Mouse (Mus musculus) intestine, postnatal 0 days (tissue): Measurements from ENCODE around the gene Crebl2. TPM values are rescaled to one million over a fixed set of nuclear protein-coding genes. Genes with fewer than 3 reads are reported as not detected.

ENCODE experiments used
- ATAC-seq: fragments of 200-750 bp; cut with Nextera tagmentation; 2 replicates; pipeline ENCODE4 v1.8.0; 2017; ENCODE audit warnings: mild to moderate bottlenecking, moderate TSS enrichment, moderate library complexity
- H3K27ac ChIP-seq: fragments of 300-500 bp; sonication (generic); 2 replicates; pipeline ENCODE4 v1.5.1; 2014; ENCODE audit warnings: mild to moderate bottlenecking, low read depth, low read length, moderate library complexity
- H3K27me3 ChIP-seq: fragments of 300-500 bp; sonication (generic); replicated peaks from 2 replicates; pipeline ENCODE4 v1.6.1; 2014; ENCODE audit warnings: low read length, mixed read lengths; ENCODE audit not compliant: control insufficient read depth, insufficient read depth
- H3K36me3 ChIP-seq: fragments of 300-500 bp; sonication (generic); 2 replicates; pipeline ENCODE4 v1.6.1; 2014; ENCODE audit warnings: mild to moderate bottlenecking, moderate library complexity; ENCODE audit not compliant: control insufficient read depth, insufficient read depth
- H3K4me1 ChIP-seq: fragments of 300-500 bp; sonication (generic); replicated peaks from 2 replicates; pipeline ENCODE4 v1.6.1; 2014; ENCODE audit warnings: antibody characterized with exemption, low read length, mixed read lengths; ENCODE audit not compliant: control insufficient read depth, insufficient read depth
- H3K4me2 ChIP-seq: fragments of 300-500 bp; sonication (generic); replicated peaks from 2 replicates; pipeline ENCODE4 v1.6.1; 2014; ENCODE audit warnings: low read depth, mild to moderate bottlenecking, moderate library complexity
- H3K4me3 ChIP-seq: fragments of 300-500 bp; sonication (generic); 2 replicates; pipeline ENCODE4 v1.5.1; 2014; ENCODE audit warnings: low read depth, low read length
- H3K9ac ChIP-seq: fragments of 300-500 bp; sonication (generic); 2 replicates; pipeline ENCODE4 v1.6.1; 2014; ENCODE audit warnings: mild to moderate bottlenecking, low read depth, low read length
- H3K9me3 ChIP-seq: fragments of 300-500 bp; sonication (generic); 2 replicates; pipeline ENCODE4 v1.6.1; 2016; ENCODE audit warnings: mixed run types; ENCODE audit not compliant: control insufficient read depth
- CTCF ChIP-seq: sonication (generic); IDR thresholded peaks from 2 replicates; pipeline ENCODE4 v1.5.1; 2016; ENCODE audit warnings: low read depth, mild to moderate bottlenecking, control low read depth, antibody characterized with exemption, moderate library complexity
- WGBS: fragments of 180-500 bp; shearing (Covaris S2); extraction: QIAGEN DNeasy Blood & Tissue Kit; methylation state at CpG from one replicate; pipeline ENCODE4 v1.1.7; 2014; 5-methylcytosine and 5-hydroxymethylcytosine counted together
- polyA plus RNA-seq: library from polyadenylated mRNA; unstranded; fragments of >200 nt; fragmentation: Nextera tagmentation; extraction: Ambion mirVana; gene quantifications from 2 replicates; pipeline ENCODE4 v1.2.1, GENCODE M21; 2015

The Crebl2 gene
- polyA plus RNA-seq, 1 experiment from 2014 or later: 4.9 TPM

GRCm38 (mm10) chr6:134838111-134838510 is 8.2 kb downstream of the Crebl2 start:
- no peak for ATAC-seq

DNA sequence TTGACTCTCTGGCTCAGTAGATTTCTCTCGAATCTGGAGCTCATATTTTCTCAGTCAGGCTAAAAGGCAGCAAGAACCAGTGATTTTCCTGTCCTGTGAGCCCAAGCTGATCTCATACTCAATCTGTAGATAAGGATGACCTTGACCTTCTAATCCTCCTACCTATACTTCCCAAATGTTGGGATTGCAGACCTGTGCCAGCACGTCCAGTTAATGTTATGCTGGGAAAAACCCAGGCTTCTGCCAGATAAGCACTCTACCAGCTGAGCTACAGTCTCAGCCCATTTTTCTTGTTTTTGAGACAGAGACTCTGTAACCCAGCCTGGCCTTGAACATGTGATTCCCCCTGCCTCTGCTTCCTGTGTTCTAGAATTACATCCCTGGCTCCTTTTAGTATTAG is 10.4 kb downstream of the Crebl2 start:
- TF ChIP-seq CTCF: no peak
- Histone ChIP-seq H3K36me3 (0 out of 2 replicates have a peak, but pooled peaks cover 6% of the 10 kb centered on the region), H3K27me3 (no peaks in the 10 kb centered on the region), H3K4me3 (no peak overlapping the region), H3K27ac (no peak overlapping the region), H3K4me2 (no peak overlapping the region), H3K9me3 (no peaks in the 10 kb centered on the region), H3K4me1 (no peaks in the 10 kb centered on the region), H3K9ac (no peak overlapping the region)
- WGBS: 74% methylated on average over 2 of the region's 2 CpGs
- ATAC-seq: no peak

More at GRCm38 (mm10) chr6:134838111-134838510, 8.2 kb downstream of the Crebl2 start:
- Histone ChIP-seq H3K4me2 (no peak overlapping the region), H3K9me3 (no peaks in the 10 kb centered on the region), H3K4me1 (no peaks in the 10 kb centered on the region), H3K27ac (no peak overlapping the region), H3K4me3 (no peak overlapping the region), H3K36me3 (0 out of 2 replicates have a peak, but pooled peaks cover 6% of the 10 kb centered on the region), H3K9ac (no peak overlapping the region), H3K27me3 (no peaks in the 10 kb centered on the region)
- WGBS: 91% methylated on average over 4 of the region's 4 CpGs
- TF ChIP-seq CTCF: no peak

- no peaks in the 10 kb centered on the region for H3K4me1 ChIP-seq
- 83% methylated on average over 4 of the region's 4 CpGs for WGBS
- no peak overlapping the region for H3K4me3 ChIP-seq
- no peak overlapping the region for H3K4me2 ChIP-seq
- no peak for ATAC-seq
- no peaks in the 10 kb centered on the region for H3K27me3 ChIP-seq
- peaks cover 17% of the 10 kb centered on the region; the same call in 1 of the 2 replicates for H3K36me3 ChIP-seq
- no peak overlapping the region for H3K9ac ChIP-seq
- no peak overlapping the region for H3K27ac ChIP-seq
- TF ChIP-seq CTCF: no peak
- no peaks in the 10 kb centered on the region for H3K9me3 ChIP-seq
Measured at GRCm38 (mm10) chr6:134845726-134846125, 15.8 kb downstream of the Crebl2 start.

GRCm38 (mm10) chr6:134846308-134846707 is 16.4 kb downstream of the Crebl2 start:
- H3K4me2 ChIP-seq: no peak overlapping the region
- 78% methylated on average over 6 of the region's 6 CpGs for WGBS
- no peak for TF ChIP-seq CTCF

DNA sequence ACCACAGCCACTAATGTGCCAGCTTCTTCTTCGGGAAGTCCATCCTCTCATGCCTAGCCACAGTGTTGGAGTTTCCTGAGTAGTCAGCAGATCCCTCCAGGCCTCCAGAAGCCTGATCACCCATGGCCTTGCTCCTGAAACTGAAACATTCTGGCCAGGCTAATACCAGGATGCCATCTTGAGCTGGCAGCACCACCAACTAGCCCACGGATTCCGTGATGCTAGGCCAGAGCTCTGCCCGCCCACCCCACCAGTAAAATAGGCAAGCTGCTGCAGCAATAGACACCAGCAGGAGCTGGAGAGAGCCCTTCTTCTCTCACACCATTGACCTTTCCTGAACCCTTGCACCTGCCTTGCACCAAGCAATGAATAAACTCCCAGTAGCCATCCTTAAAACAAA is 17.6 kb downstream of the Crebl2 start:
- no peak for TF ChIP-seq CTCF

More at GRCm38 (mm10) chr6:134846308-134846707, 16.4 kb downstream of the Crebl2 start:
- H3K36me3 ChIP-seq: peaks cover 23% of the 10 kb centered on the region; the same call in 1 of the 2 replicates
- no peak overlapping the region for H3K4me3 ChIP-seq
- no peak overlapping the region for H3K9ac ChIP-seq
- H3K4me1 ChIP-seq: no peaks in the 10 kb centered on the region
- H3K27ac ChIP-seq: no peak overlapping the region
- no peaks in the 10 kb centered on the region for H3K9me3 ChIP-seq
- ATAC-seq: no peak
- H3K27me3 ChIP-seq: no peaks in the 10 kb centered on the region

DNA sequence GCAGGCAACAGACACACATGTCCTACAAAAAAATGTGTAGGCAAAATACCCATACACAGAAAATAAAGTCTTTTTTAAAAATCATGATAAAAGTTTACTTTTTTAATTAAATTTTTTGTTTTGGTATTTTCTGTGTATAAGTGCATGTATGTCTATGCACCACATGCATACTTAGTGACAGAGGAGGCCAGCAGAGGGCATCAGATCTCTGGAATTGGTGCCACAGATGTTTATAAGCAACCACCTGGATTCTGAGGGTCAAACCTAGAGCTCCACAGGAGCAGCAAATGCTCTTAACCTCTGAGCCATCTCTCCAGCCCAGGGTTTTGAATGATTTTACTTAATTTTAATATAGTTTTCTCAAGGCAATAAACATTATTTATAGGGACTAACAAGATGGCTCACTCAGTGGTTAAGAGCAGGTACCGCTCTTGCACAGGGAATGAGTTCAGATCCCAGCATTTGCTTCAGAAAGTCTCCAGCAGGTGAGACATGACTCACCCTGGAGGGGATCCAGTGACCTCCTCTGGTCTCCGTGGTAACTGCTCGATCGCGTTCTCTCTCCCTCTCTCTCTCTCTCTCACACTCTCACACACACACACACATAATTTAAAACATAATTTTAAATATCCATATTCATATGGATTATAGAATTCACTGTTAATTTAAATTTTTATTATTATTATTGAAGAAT is 18.4 kb downstream of the Crebl2 start:
- H3K27ac ChIP-seq: no peak overlapping the region
- no peak overlapping the region for H3K4me2 ChIP-seq
- H3K9me3 ChIP-seq: no peaks in the 10 kb centered on the region
- peaks cover 23% of the 10 kb centered on the region; the same call in 1 of the 2 replicates for H3K36me3 ChIP-seq
- no peaks in the 10 kb centered on the region for H3K4me1 ChIP-seq
- 85% methylated on average over 5 of the region's 5 CpGs for WGBS
- no peak overlapping the region for H3K9ac ChIP-seq
- no peak overlapping the region for H3K4me3 ChIP-seq
- no peak for ATAC-seq
- peak; percentile 61 for TF ChIP-seq CTCF
- no peaks in the 10 kb centered on the region for H3K27me3 ChIP-seq

More for the DNA sequence above, 17.6 kb downstream of the Crebl2 start:
- no peak overlapping the region for H3K27ac ChIP-seq
- H3K36me3 ChIP-seq: peaks cover 23% of the 10 kb centered on the region; the same call in 1 of the 2 replicates
- H3K4me3 ChIP-seq: no peak overlapping the region
- H3K4me1 ChIP-seq: no peaks in the 10 kb centered on the region
- 97% methylated on average over 4 of the region's 4 CpGs for WGBS
- no peak overlapping the region for H3K9ac ChIP-seq
- H3K4me2 ChIP-seq: no peak overlapping the region
- ATAC-seq: no peak
- no peaks in the 10 kb centered on the region for H3K27me3 ChIP-seq
- no peaks in the 10 kb centered on the region for H3K9me3 ChIP-seq
